Mouse (Mus musculus) liver, postnatal 0 days (tissue): Measurements from ENCODE around the gene Nrxn2. TPM values are rescaled to one million over a fixed set of nuclear protein-coding genes. Genes with fewer than 3 reads are reported as not detected.

Experiments
- ATAC-seq: fragments of 200-750 bp; cut with Nextera tagmentation; 2 replicates; pipeline ENCODE4 v1.8.0; 2017; ENCODE audit warnings: mild to moderate bottlenecking, moderate library complexity
- DNase-seq: peaks from one replicate; pipeline ENCODE4 v3.0.0-alpha.2; 2016
- H3K27ac ChIP-seq: fragments of 300-500 bp; sonication (generic); 2 replicates; pipeline ENCODE4 v1.5.1; 2014; ENCODE audit warnings: antibody characterized with exemption, moderate library complexity, mild to moderate bottlenecking, low read depth
- H3K27me3 ChIP-seq: fragments of 300-500 bp; sonication (generic); 2 replicates; pipeline ENCODE4 v1.6.1; 2014; ENCODE audit warnings: low read length, control low read depth, mixed read lengths; ENCODE audit not compliant: insufficient read depth
- H3K36me3 ChIP-seq: fragments of 300-500 bp; sonication (generic); replicated peaks from 2 replicates; pipeline ENCODE4 v1.6.1; 2014; ENCODE audit warnings: mild to moderate bottlenecking, control low read depth, low read length, moderate library complexity, mixed read lengths; ENCODE audit not compliant: insufficient read depth
- H3K4me1 ChIP-seq: fragments of 300-500 bp; sonication (generic); 2 replicates; pipeline ENCODE4 v1.6.1; 2014; ENCODE audit warnings: antibody characterized with exemption, mild to moderate bottlenecking, control low read depth; ENCODE audit not compliant: insufficient read depth
- H3K4me2 ChIP-seq: fragments of 300-500 bp; sonication (generic); 2 replicates; pipeline ENCODE4 v1.6.1; 2014; ENCODE audit warnings: low read depth, mild to moderate bottlenecking, low read length, moderate library complexity, mixed read lengths
- H3K4me3 ChIP-seq: fragments of 300-500 bp; sonication (generic); 2 replicates; pipeline ENCODE4 v1.5.1; 2014; ENCODE audit warnings: low read depth, low read length
- H3K9ac ChIP-seq: fragments of 300-500 bp; sonication (generic); replicated peaks from 2 replicates; pipeline ENCODE4 v1.6.1; 2014; ENCODE audit warnings: mild to moderate bottlenecking, moderate library complexity
- H3K9me3 ChIP-seq: fragments of 300-500 bp; sonication (generic); 2 replicates; pipeline ENCODE4 v1.6.1; 2016; ENCODE audit warnings: mild to moderate bottlenecking, control low read depth, low read length, mixed read lengths
- CTCF ChIP-seq: sonication (generic); IDR thresholded peaks from 2 replicates; pipeline ENCODE4 v1.5.1; 2016; ENCODE audit warnings: antibody characterized with exemption, low read depth
- EP300 ChIP-seq: IDR thresholded peaks from 2 replicates; pipeline ENCODE4 v1.6.1; 2016; ENCODE audit warnings: antibody characterized with exemption, low read depth, mild to moderate bottlenecking
- WGBS: fragments of 180-500 bp; shearing (Covaris S2); extraction: QIAGEN DNeasy Blood & Tissue Kit; methylation state at CpG from one replicate; pipeline ENCODE4 v1.1.7; 2014; ENCODE audit not compliant: insufficient replicate concordance; 5-methylcytosine and 5-hydroxymethylcytosine counted together
- polyA plus RNA-seq: library from polyadenylated mRNA; unstranded; fragments of >200 nt; fragmentation: Nextera tagmentation; extraction: Ambion mirVana; gene quantifications from 2 replicates; pipeline ENCODE4 v1.2.1, GENCODE M21; 2015

Nrxn2 gene
- polyA plus RNA-seq, 1 experiment from 2014 or later = 0.97 TPM

GRCm38 (mm10) chr19:6375423-6376254, 42.9 kb upstream of the Nrxn2 start:
- no peak; the same call in 1 of the 2 replicates for ATAC-seq
- no peaks in the 10 kb centered on the region for H3K27me3 ChIP-seq
- WGBS = 92% methylated on average over 38 of the region's 42 CpGs

GRCm38 (mm10) chr19:6376255-6376564, 42.3 kb upstream of the Nrxn2 start:
- TF ChIP-seq CTCF (peak; percentile 74), EP300 (no peak)
- ATAC-seq (no peak; the same call in 1 of the 2 replicates), DNase-seq (peak; percentile 72)
- H3K4me2 ChIP-seq = no peak overlapping the region
- no peaks in the 10 kb centered on the region for H3K4me1 ChIP-seq
- H3K4me3 ChIP-seq = no peak overlapping the region
- H3K27me3 ChIP-seq = no peaks in the 10 kb centered on the region
- no peak overlapping the region for H3K27ac ChIP-seq
- H3K9me3 ChIP-seq = no peaks in the 10 kb centered on the region
- H3K9ac ChIP-seq = no peak overlapping the region
- H3K36me3 ChIP-seq = peaks cover 77% of the 10 kb centered on the region
- 83% methylated on average over 14 of the region's 14 CpGs for WGBS

More at GRCm38 (mm10) chr19:6375423-6376254, 42.9 kb upstream of the Nrxn2 start:
- no peak overlapping the region for H3K4me2 ChIP-seq
- H3K4me1 ChIP-seq = no peaks in the 10 kb centered on the region
- peaks cover 83% of the 10 kb centered on the region for H3K36me3 ChIP-seq
- H3K9me3 ChIP-seq = no peaks in the 10 kb centered on the region
- H3K27ac ChIP-seq = no peak overlapping the region
- DNase-seq = no peak
- H3K9ac ChIP-seq = no peak overlapping the region
- H3K4me3 ChIP-seq = no peak overlapping the region
- TF ChIP-seq CTCF (no peak), EP300 (no peak)

- ATAC-seq (no peak), DNase-seq (no peak)
- no peaks in the 10 kb centered on the region for H3K27me3 ChIP-seq
- 75% methylated on average over 2 of the region's 2 CpGs for WGBS
- no peak overlapping the region for H3K4me3 ChIP-seq
- no peak overlapping the region for H3K9ac ChIP-seq
- H3K36me3 ChIP-seq = peaks cover 73% of the 10 kb centered on the region
- H3K4me1 ChIP-seq = no peaks in the 10 kb centered on the region
- TF ChIP-seq CTCF (no peak), EP300 (no peak)
- no peaks in the 10 kb centered on the region for H3K9me3 ChIP-seq
- no peak overlapping the region for H3K4me2 ChIP-seq
- H3K27ac ChIP-seq = no peak overlapping the region
Observed at GRCm38 (mm10) chr19:6376643-6377042, 41.9 kb upstream of the Nrxn2 start.

- no peaks in the 10 kb centered on the region for H3K9me3 ChIP-seq
- H3K27me3 ChIP-seq = no peaks in the 10 kb centered on the region
- 74% methylated on average over 11 of the region's 11 CpGs for WGBS
- H3K36me3 ChIP-seq = peaks cover 64% of the 10 kb centered on the region
- no peaks in the 10 kb centered on the region for H3K4me1 ChIP-seq
- DNase-seq = no peak
- H3K9ac ChIP-seq = no peak overlapping the region
- no peak overlapping the region for H3K27ac ChIP-seq
- TF ChIP-seq CTCF = no peak
- no peak for TF ChIP-seq EP300
- ATAC-seq = no peak
- H3K4me2 ChIP-seq = no peak overlapping the region
- H3K4me3 ChIP-seq = no peak overlapping the region
Observed at GRCm38 (mm10) chr19:6377327-6378040, 41.0 kb upstream of the Nrxn2 start.

DNA sequence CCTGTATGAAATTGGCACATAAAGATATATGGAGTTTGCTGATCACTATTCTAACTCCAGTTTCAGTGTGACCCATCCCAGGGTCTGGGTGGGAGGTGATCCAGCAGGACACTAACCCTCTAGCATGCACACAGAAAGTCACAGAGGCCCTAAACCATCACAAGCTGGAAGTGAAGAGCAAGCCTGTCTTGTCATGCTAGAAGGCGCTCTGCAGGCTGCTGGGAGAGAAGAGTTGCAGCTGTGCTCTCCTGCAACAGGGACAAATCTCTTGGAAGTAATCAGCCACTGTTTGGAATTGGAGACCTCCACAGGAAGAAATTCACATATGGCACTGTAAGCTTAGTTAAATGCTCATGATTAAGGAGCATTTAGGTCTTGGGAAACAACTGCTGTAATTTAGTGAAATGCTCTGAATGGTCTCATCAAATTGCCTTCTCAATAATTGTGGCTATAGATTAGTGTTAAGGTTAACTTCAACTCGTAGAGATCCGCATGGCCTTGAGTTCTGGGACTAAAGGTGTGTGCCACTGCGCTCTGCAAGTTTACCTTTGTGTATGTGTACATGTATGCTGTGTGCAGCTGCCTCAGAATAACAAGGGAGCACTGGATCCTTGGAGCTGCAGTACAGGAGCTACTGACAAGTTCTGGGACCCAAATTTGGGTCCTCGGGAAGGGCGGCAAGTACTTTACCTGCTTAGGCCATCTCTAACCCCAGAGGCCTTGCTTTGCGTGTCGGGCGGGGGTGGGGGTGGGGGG, 37.9 kb upstream of the Nrxn2 start:
- peaks cover 33% of the 10 kb centered on the region for H3K36me3 ChIP-seq
- no peaks in the 10 kb centered on the region for H3K27me3 ChIP-seq
- 0 out of 2 replicates have a peak, but pooled peaks cover 7% of the 10 kb centered on the region for H3K4me1 ChIP-seq
- H3K4me2 ChIP-seq = no peak overlapping the region
- no peaks in the 10 kb centered on the region for H3K9me3 ChIP-seq
- 95% methylated on average over 9 of the region's 9 CpGs for WGBS
- TF ChIP-seq EP300 (no peak), CTCF (no peak)
- no peak overlapping the region for H3K9ac ChIP-seq
- no peak overlapping the region for H3K4me3 ChIP-seq
- ATAC-seq = no peak
- no peak overlapping the region for H3K27ac ChIP-seq
- no peak for DNase-seq

GRCm38 (mm10) chr19:6381238-6381637, 37.3 kb upstream of the Nrxn2 start:
- TF ChIP-seq EP300 (no peak), CTCF (no peak)
- Histone ChIP-seq H3K4me1 (0 out of 2 replicates have a peak, but pooled peaks cover 7% of the 10 kb centered on the region), H3K27me3 (no peaks in the 10 kb centered on the region), H3K36me3 (peaks cover 27% of the 10 kb centered on the region), H3K9me3 (no peaks in the 10 kb centered on the region), H3K9ac (no peak overlapping the region), H3K4me3 (no peak overlapping the region), H3K27ac (no peak overlapping the region), H3K4me2 (no peak overlapping the region)
- ATAC-seq = no peak
- 84% methylated on average over 5 of the region's 5 CpGs for WGBS
- no peak for DNase-seq
